Mouse (Mus musculus) heart, postnatal 0 days (tissue): ENCODE data around the gene Eps8. TPM values are rescaled to one million over a fixed set of nuclear protein-coding genes. Genes with fewer than 3 reads are reported as not detected.

Source experiments
- ATAC-seq: fragments of 200-750 bp; cut with Nextera tagmentation; 2 replicates; pipeline ENCODE4 v1.8.0; 2017; ENCODE audit warnings: low read depth, moderate number of reproducible peaks, moderate library complexity; ENCODE audit not compliant: insufficient read depth
- DNase-seq: peaks from one replicate; pipeline ENCODE4 v3.0.0-alpha.2; 2016; ENCODE audit warnings: low spot score
- H3K27ac ChIP-seq: fragments of 300-500 bp; sonication (generic); 2 replicates; pipeline ENCODE4 v1.5.1; 2014; ENCODE audit warnings: low read depth, mild to moderate bottlenecking
- H3K27me3 ChIP-seq: fragments of 300-500 bp; sonication (generic); 2 replicates; pipeline ENCODE4 v1.6.1; 2014; ENCODE audit warnings: low read length, mixed read lengths; ENCODE audit not compliant: control insufficient read depth, insufficient read depth
- H3K36me3 ChIP-seq: fragments of 300-500 bp; sonication (generic); replicated peaks from 2 replicates; pipeline ENCODE4 v1.6.1; 2014; ENCODE audit warnings: low read length, mixed read lengths; ENCODE audit not compliant: control insufficient read depth, insufficient read depth
- H3K4me1 ChIP-seq: fragments of 300-500 bp; sonication (generic); 2 replicates; pipeline ENCODE4 v1.6.1; 2014; ENCODE audit warnings: antibody characterized with exemption; ENCODE audit not compliant: control insufficient read depth, insufficient read depth
- H3K4me2 ChIP-seq: fragments of 300-500 bp; sonication (generic); 2 replicates; pipeline ENCODE4 v1.6.1; 2014; ENCODE audit warnings: low read depth, mild to moderate bottlenecking, low read length, moderate library complexity
- H3K4me3 ChIP-seq: fragments of 300-500 bp; sonication (generic); 2 replicates; pipeline ENCODE4 v1.5.1; 2014; ENCODE audit warnings: low read depth, low read length
- H3K9ac ChIP-seq: fragments of 300-500 bp; sonication (generic); replicated peaks from 2 replicates; pipeline ENCODE4 v1.6.1; 2014; ENCODE audit warnings: low read depth, low read length, mixed read lengths
- H3K9me3 ChIP-seq: fragments of 300-500 bp; sonication (generic); replicated peaks from 2 replicates; pipeline ENCODE4 v1.6.1; 2016; ENCODE audit warnings: low read length; ENCODE audit not compliant: control insufficient read depth
- CTCF ChIP-seq: IDR thresholded peaks from 2 replicates; pipeline ENCODE4 v1.5.1; 2016; ENCODE audit warnings: antibody characterized with exemption, control low read depth, low read depth
- EP300 ChIP-seq: IDR thresholded peaks from 2 replicates; pipeline ENCODE4 v1.6.1; 2016; ENCODE audit warnings: antibody characterized with exemption, low read depth
- WGBS: fragments of 180-500 bp; shearing (Covaris S2); extraction: QIAGEN DNeasy Blood & Tissue Kit; methylation state at CpG from one replicate; pipeline ENCODE4 v1.1.7; 2014; 5-methylcytosine and 5-hydroxymethylcytosine counted together
- polyA plus RNA-seq: library from polyadenylated mRNA; unstranded; fragments of >200 nt; fragmentation: Nextera tagmentation; extraction: Ambion mirVana; gene quantifications from 2 replicates; pipeline ENCODE4 v1.2.1, GENCODE M21; 2015
- total RNA-seq: library from RNA; depleted of rRNA; stranded (reverse); fragments of >200 nt; gene quantifications from 2 replicates; pipeline ENCODE4 v1.2.3, GENCODE M21; 2014; ENCODE audit warnings: low replicate concordance

Eps8 gene
- total and polyA plus RNA-seq, 2 experiments from 2014 or later, result 15.1 to 24.4 TPM

GRCm38 (mm10) chr6:137644893-137645292 is 9.8 kb downstream of the Eps8 start:
- WGBS, result 83% methylated on average over 5 of the region's 5 CpGs
- Histone ChIP-seq H3K36me3 (no peaks in the 10 kb centered on the region), H3K9ac (no peak overlapping the region), H3K27me3 (no peaks in the 10 kb centered on the region), H3K9me3 (no peaks in the 10 kb centered on the region), H3K4me3 (no peak overlapping the region), H3K27ac (no peak overlapping the region), H3K4me2 (no peak overlapping the region), H3K4me1 (no peaks in the 10 kb centered on the region)
- no peak for ATAC-seq
- TF ChIP-seq EP300 (no peak), CTCF (no peak)
- DNase-seq, result no peak

GRCm38 (mm10) chr6:137643814-137644213 is 10.9 kb downstream of the Eps8 start:
- ATAC-seq, result no peak
- no peaks in the 10 kb centered on the region for H3K9me3 ChIP-seq
- no peaks in the 10 kb centered on the region for H3K4me1 ChIP-seq
- WGBS, result 82% methylated on average over 4 of the region's 4 CpGs
- no peak overlapping the region for H3K9ac ChIP-seq
- no peak for TF ChIP-seq EP300
- no peak overlapping the region for H3K4me2 ChIP-seq
- no peak overlapping the region for H3K27ac ChIP-seq
- no peaks in the 10 kb centered on the region for H3K36me3 ChIP-seq
- H3K27me3 ChIP-seq, result no peaks in the 10 kb centered on the region
- no peak overlapping the region for H3K4me3 ChIP-seq
- no peak for DNase-seq

GRCm38 (mm10) chr6:137641642-137642041 is 13.0 kb downstream of the Eps8 start:
- H3K27ac ChIP-seq, result no peak overlapping the region
- H3K4me2 ChIP-seq, result no peak overlapping the region
- no peaks in the 10 kb centered on the region for H3K9me3 ChIP-seq
- no peak for DNase-seq
- H3K36me3 ChIP-seq, result no peaks in the 10 kb centered on the region
- no peak for TF ChIP-seq EP300
- no peak for TF ChIP-seq CTCF
- no peaks in the 10 kb centered on the region for H3K27me3 ChIP-seq
- no peak overlapping the region for H3K4me3 ChIP-seq
- H3K4me1 ChIP-seq, result no peaks in the 10 kb centered on the region
- no peak for ATAC-seq
- H3K9ac ChIP-seq, result no peak overlapping the region
- 76% methylated on average over 1 of the region's 1 CpGs for WGBS

- Histone ChIP-seq H3K4me2 (no peak overlapping the region), H3K9ac (no peak overlapping the region), H3K4me3 (no peak overlapping the region), H3K4me1 (no peaks in the 10 kb centered on the region), H3K27ac (no peak overlapping the region), H3K27me3 (no peaks in the 10 kb centered on the region), H3K9me3 (no peaks in the 10 kb centered on the region), H3K36me3 (no peaks in the 10 kb centered on the region)
- no peak for ATAC-seq
- no peak for DNase-seq
- 84% methylated on average over 11 of the region's 11 CpGs for WGBS
- TF ChIP-seq EP300 (no peak), CTCF (no peak)
These were observed 15.7 kb downstream of the Eps8 start for GRCm38 (mm10) chr6:137638834-137639567.

- Histone ChIP-seq H3K27me3 (no peaks in the 10 kb centered on the region), H3K9me3 (no peaks in the 10 kb centered on the region), H3K4me1 (no peaks in the 10 kb centered on the region), H3K27ac (no peak overlapping the region), H3K4me3 (no peak overlapping the region), H3K4me2 (no peak overlapping the region), H3K9ac (no peak overlapping the region), H3K36me3 (no peaks in the 10 kb centered on the region)
- ATAC-seq (no peak), DNase-seq (no peak)
- no peak for TF ChIP-seq EP300
- TF ChIP-seq CTCF, result no peak
- WGBS, result 40% methylated on average over 7 of the region's 7 CpGs
These were observed 17.2 kb downstream of the Eps8 start for GRCm38 (mm10) chr6:137637443-137637842.

- WGBS, result 67% methylated on average over 5 of the region's 5 CpGs
- TF ChIP-seq EP300, result no peak
- no peak for TF ChIP-seq CTCF
- Histone ChIP-seq H3K27ac (no peak overlapping the region), H3K27me3 (no peaks in the 10 kb centered on the region), H3K4me2 (no peak overlapping the region), H3K9ac (no peak overlapping the region), H3K4me3 (no peak overlapping the region), H3K9me3 (no peaks in the 10 kb centered on the region), H3K36me3 (no peaks in the 10 kb centered on the region), H3K4me1 (no peaks in the 10 kb centered on the region)
- DNase-seq (no peak), ATAC-seq (no peak)
These were observed 18.5 kb downstream of the Eps8 start for GRCm38 (mm10) chr6:137636131-137636530.
